Mouse (Mus musculus): ENCODE data around the gene Fgf18.
A peak's percentile ranks its signal among the peaks of the same experiment; 100 is the strongest.

Fgf18 gene

GRCm38 (mm10) chr11:33150364-33150763 lies 3.2 kb upstream of the Fgf18 start:
- DNase-seq (ENCODE audit: low read depth) = no peak

- DNase-seq (ENCODE audit: low read depth) = no peak
These were observed 2.3 kb upstream of the Fgf18 start for GRCm38 (mm10) chr11:33149453-33149852.

DNA sequence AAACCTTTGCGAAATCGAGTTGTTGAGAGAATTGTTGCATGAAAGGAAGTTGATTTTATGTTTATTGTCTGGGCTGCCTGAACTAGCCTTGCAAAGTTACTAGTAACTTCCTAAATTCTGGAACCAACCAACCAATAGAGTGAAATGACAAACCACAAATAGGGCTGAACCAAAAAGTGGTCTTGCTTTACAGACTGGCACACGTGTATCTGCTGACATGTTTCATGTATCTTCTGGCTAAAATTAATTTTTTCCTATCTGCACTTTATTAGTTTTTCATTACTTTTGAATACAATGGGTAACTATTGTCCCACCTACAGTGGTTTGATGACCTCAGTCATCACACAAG lies 1.9 kb upstream of the Fgf18 start:
- DNase-seq (ENCODE audit: low read depth) = no peak

DNA sequence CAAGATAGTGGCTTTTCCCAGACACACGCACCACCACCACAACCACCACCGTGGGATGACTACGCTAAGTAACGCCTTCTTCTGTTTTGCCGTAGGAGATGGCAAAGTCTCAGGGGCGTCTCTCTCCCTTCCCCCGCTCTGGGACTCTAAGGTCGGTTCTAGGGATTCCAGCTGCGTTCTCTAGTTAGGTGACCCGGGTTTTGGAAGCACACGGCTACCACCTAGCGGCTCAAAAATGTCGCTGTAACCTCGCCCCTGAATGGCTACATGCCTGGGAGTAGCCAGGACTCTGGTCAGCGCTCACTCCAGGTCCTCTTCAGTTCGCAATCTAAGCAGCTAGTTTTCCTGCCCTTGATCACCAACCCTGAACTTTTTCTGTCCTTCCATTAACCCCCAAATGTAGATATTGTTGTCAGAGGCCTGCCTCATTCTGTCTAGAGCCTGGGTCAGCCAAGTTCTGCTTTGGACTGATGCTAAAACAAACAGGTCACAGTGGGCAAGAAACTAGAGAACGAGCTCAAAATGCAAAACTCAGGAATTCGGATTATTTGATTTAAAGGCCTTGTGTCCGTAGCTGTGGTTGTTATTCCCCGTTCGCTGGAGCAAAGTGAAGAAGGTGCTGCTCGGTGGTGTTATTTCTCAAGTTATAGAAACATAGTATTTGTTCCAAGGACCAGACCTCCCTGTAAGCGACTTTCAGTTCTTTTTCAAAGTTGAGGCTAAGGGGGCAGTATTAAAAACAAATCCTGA lies 1.3 kb upstream of the Fgf18 start:
- DNase-seq (ENCODE audit: low read depth) = peak; percentile 75

DNA sequence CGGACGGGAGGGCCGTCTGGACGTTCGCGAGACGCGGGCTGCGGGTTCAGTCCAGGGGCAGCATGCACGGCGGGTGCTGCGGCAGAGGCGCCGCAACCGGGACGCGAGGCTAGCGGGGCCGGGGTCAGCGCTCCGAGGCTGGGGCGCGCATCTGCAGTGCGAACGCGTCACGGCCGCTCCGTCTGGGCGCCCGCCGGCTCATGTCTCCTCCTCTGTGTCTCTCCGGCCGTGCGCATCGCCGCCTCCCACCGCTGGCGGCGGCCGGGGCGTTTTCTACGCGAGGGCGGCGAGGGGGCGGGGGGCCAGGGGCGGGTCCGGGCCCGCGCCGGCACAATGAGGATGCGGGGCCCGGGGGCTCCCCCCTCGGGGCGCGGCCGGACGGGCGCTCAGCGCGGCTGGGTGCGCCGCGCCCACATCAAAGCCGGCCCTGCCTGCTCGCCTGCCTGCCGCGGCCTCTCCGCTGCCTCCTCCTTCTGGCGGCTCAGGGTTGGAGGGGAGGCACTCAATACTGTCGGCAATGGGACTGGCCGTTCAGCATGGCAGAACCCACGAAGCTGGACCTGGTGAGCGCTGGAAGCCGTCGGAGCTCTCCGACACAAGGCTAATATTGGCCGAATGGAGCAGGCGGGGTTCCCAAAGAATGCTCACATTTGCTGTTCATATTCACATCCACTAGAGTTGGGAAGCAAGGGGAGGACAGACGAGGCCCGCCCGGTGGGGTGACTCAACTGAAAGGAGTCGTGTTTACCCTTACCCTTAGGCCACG lies 555 bp upstream of the Fgf18 start:
- no peak for DNase-seq (ENCODE audit: low read depth)

GRCm38 (mm10) chr11:33146651-33147131 lies 509 bp downstream of the Fgf18 start:
- no peak for DNase-seq (ENCODE audit: low read depth)

GRCm38 (mm10) chr11:33146143-33146497 lies 1.1 kb downstream of the Fgf18 start:
- DNase-seq (ENCODE audit: low read depth) = no peak

DNA sequence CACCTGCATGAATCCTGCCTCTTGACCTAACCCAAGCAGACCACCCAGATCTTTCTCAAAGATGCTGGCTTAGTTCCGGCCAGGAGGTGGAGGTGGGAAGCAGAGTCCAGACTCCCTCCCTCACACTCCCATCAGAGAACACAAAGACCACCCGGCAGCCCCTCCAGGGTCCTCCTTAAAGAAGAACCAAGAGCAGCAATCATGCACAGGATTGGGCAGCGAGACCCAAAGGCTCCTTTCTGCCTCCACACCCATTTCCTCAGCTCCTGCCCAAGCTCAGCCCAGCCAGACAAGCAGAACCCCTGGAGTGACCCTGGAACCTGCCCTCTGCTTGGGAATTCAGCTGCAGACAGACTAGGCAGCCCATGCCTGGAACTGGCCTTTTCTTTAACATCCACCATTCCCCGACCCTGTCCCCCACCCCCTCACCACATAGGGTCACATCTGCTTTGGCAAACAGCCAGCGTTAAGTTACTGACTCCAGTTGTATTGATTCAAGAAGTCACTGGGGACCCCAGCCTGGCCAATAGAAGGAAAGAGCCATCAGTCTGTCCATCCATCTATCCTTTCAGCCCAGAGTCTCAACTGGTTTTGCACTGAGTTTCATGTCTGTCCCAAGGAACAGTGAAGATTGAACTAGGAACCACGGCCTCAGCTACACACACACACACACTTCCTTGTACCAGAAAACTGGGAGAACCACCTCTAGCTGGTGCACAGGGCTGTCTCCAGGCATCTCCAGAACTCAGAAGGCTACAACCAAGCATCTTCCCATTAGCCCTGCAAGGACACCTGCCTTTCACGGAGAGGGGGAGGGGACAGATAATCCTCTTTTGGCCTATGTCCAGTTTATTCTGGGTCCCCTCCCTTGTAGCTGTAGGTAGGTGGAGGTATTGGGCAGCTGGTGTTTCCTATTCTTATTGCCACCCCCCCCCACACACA lies 1.7 kb downstream of the Fgf18 start:
- DNase-seq (ENCODE audit: low read depth) = no peak

- DNase-seq (ENCODE audit: low read depth) = no peak
These were observed 3.3 kb downstream of the Fgf18 start for GRCm38 (mm10) chr11:33143906-33144305.

GRCm38 (mm10) chr11:33142801-33143200 lies 4.4 kb downstream of the Fgf18 start:
- no peak for DNase-seq (ENCODE audit: low read depth)

DNA sequence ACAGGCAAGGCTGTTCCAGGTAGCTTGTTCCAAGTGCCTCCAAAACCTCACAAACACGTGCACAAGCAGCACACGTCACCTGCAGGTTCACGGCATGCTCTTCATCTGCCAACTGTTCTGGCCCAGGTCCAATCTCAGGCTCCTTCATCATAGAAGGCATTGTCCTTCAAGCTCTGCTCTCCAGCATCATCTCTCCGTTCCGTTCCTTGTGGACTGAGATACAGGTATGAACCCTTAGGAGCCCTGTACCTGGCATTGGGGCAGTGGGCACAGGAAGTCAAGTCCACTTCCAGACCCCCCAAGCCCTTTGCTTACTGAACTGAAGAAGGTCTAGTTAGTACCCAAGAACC lies 7.1 kb downstream of the Fgf18 start:
- DNase-seq (ENCODE audit: low read depth) = no peak

DNA sequence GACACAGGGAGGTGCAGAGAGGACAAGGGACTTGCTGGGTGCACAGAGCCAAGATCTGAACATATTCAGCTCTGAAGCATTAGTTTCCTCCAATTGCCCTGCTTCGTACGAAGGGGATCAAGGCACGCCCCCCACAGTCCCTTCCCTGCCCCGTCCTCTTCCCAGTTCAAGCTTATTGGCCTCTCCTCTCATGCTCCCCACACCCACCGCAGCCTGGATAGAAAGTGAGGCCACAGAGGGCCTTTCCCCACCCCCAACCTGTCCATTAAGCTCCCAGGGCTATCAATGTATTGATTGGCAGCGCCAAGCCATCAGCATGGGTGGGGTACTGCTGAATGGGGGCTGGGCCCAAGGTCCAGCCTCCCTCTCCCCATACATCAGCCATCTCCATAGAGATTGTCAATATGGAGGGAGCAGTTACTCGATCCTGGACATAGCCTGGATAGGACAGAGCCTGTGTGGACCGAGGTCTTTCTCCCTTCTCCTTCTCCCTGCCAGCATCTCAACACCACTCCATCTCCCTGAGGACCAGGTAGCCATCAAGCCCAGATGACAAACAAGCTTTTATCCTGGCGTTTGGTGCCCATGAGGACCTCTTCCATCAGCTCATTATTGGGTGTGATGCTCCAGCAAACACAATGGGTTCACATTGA lies 7.6 kb downstream of the Fgf18 start:
- DNase-seq (ENCODE audit: low read depth) = no peak

GRCm38 (mm10) chr11:33138686-33139085 lies 8.5 kb downstream of the Fgf18 start:
- DNase-seq (ENCODE audit: low read depth) = no peak

- no peak for DNase-seq (ENCODE audit: low read depth)
These were observed 12.7 kb downstream of the Fgf18 start for GRCm38 (mm10) chr11:33134391-33134986.

- no peak for DNase-seq (ENCODE audit: low read depth)
These were observed 14.4 kb downstream of the Fgf18 start for GRCm38 (mm10) chr11:33132619-33133338.

- no peak for DNase-seq (ENCODE audit: low read depth)
These were observed 20.1 kb downstream of the Fgf18 start for GRCm38 (mm10) chr11:33127058-33127457.

GRCm38 (mm10) chr11:33122575-33123268 lies 24.5 kb downstream of the Fgf18 start:
- no peak for DNase-seq (ENCODE audit: low read depth)

GRCm38 (mm10) chr11:33119556-33119955 lies 27.6 kb downstream of the Fgf18 start:
- no peak for DNase-seq (ENCODE audit: low read depth)

DNA sequence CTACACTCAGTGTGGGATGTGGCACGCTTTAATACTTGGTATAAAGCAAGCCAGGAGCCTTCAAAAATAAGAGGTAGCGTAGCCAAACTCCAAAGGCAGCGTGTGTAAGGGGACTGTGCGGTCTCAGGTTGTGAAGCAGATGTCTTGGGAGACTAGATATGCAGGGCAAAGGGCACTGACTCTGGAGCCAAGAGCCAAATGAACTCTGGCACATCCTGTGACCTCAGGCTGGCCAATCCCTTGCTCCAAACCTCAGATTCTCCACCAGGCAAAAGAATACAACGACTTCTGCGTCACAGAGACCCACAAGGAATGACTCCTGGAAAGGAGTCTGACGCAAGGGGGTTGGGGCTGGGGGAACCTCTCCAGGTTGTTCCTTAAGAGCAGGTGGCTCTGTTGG lies 28.1 kb downstream of the Fgf18 start:
- no peak for DNase-seq (ENCODE audit: low read depth)

GRCm38 (mm10) chr11:33118480-33118879 lies 28.7 kb downstream of the Fgf18 start:
- no peak for DNase-seq (ENCODE audit: low read depth)

All from c-Kit-positive CD71-negative TER-119-negative erythroid progenitor cells, embryonic 14.5 days (primary cell).